Mouse (Mus musculus): ENCODE measurements around the gene Sema6d. TPM values are rescaled to one million over a fixed set of nuclear protein-coding genes. Genes with fewer than 3 reads are reported as not detected.

The Sema6d gene
- polyA plus RNA-seq, 1 experiment, result 0.02 TPM

- H3K4me3 ChIP-seq (replicated peaks), result no peak overlapping the region
- H3K36me3 ChIP-seq (ENCODE audit: control insufficient read depth), result no peaks in the 10 kb centered on the region
- H3K9me3 ChIP-seq (ENCODE audit: control insufficient read depth, low read length), result no peaks in the 10 kb centered on the region
- no peaks in the 10 kb centered on the region for H3K4me1 ChIP-seq (ENCODE audit: control insufficient read depth)
- no peaks in the 10 kb centered on the region for H3K27me3 ChIP-seq (ENCODE audit: control insufficient read depth)
- TF ChIP-seq GATA1 (IDR thresholded peaks at IDR 0.05; ENCODE audit: low read length) (no peak), TAL1 (IDR thresholded peaks at IDR 0.05; ENCODE audit: low read length) (no peak)
Observed at GRCm38 (mm10) chr2:124145528-124145927, 55.8 kb downstream of the Sema6d start.

DNA sequence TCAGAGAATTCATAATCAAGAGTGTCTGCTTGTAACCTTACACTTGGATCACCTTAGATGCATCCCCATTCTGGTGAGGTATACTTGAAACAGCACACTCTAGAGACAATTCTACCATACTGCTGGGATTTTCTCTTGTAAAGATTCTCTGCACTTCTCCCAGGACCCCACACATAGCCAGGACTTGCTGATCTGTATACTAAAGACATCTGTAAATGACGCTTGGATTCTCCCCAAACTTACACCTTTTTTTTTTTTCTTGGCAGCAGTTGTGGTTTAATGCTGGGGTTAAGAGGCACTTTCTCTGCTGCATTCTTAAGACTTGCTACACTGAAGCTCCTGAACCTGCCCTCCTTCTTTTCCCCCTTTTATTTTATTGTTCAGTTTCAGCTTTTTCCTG, 68.4 kb downstream of the Sema6d start:
- H3K36me3 ChIP-seq (ENCODE audit: control insufficient read depth), result no peaks in the 10 kb centered on the region
- H3K9me3 ChIP-seq (ENCODE audit: control insufficient read depth, low read length), result no peaks in the 10 kb centered on the region
- no peaks in the 10 kb centered on the region for H3K4me1 ChIP-seq (ENCODE audit: control insufficient read depth)
- H3K27me3 ChIP-seq (ENCODE audit: control insufficient read depth), result no peaks in the 10 kb centered on the region
- H3K4me3 ChIP-seq (replicated peaks), result no peak overlapping the region
- TF ChIP-seq GATA1 (IDR thresholded peaks at IDR 0.05; ENCODE audit: low read length) (no peak), TAL1 (IDR thresholded peaks at IDR 0.05; ENCODE audit: low read length) (no peak)

DNA sequence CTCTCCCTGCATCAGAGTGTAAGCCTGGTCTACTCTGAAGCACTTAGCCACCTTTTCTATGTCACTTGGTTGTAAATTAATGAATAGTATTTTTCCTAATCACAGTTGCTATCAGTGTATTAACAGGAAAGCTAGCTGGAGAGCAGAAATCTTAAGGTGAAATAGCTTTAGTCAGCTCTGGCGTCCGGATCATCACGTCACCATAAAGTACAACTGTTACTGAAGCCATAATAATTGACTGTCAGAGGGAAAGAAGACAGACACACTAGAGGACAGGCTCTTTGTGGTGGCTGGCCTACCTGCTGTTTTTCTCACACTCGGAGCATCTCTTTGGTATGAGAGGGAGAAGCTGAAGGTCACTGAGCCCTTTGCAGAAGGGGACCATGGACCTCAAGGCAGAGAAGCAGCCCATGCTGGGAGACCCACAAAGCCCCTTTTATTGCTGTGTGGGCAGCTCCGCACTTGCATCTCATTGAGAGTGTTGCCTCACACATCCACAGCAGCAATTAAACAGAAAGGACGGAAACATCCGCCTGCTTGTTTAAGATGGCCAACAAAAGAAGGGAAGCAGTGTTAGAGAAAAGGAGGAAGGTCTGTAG, 72.3 kb downstream of the Sema6d start:
- Histone ChIP-seq H3K4me3 (replicated peaks) (no peak overlapping the region), H3K9me3 (ENCODE audit: control insufficient read depth, low read length) (no peaks in the 10 kb centered on the region), H3K27me3 (ENCODE audit: control insufficient read depth) (no peaks in the 10 kb centered on the region), H3K4me1 (ENCODE audit: control insufficient read depth) (no peaks in the 10 kb centered on the region), H3K36me3 (ENCODE audit: control insufficient read depth) (no peaks in the 10 kb centered on the region)
- no peak for TF ChIP-seq TAL1 (IDR thresholded peaks at IDR 0.05; ENCODE audit: low read length)

- H3K4me3 ChIP-seq (replicated peaks), result no peak overlapping the region
- H3K36me3 ChIP-seq (ENCODE audit: control insufficient read depth), result no peaks in the 10 kb centered on the region
- H3K4me1 ChIP-seq (ENCODE audit: control insufficient read depth), result no peaks in the 10 kb centered on the region
- no peaks in the 10 kb centered on the region for H3K9me3 ChIP-seq (ENCODE audit: control insufficient read depth, low read length)
- H3K27me3 ChIP-seq (ENCODE audit: control insufficient read depth), result no peaks in the 10 kb centered on the region
- TF ChIP-seq GATA1 (IDR thresholded peaks at IDR 0.05; ENCODE audit: low read length) (no peak), TAL1 (IDR thresholded peaks at IDR 0.05; ENCODE audit: low read length) (no peak)
Observed at GRCm38 (mm10) chr2:124168411-124168810, 78.6 kb downstream of the Sema6d start.

- Histone ChIP-seq H3K36me3 (ENCODE audit: control insufficient read depth) (no peaks in the 10 kb centered on the region), H3K4me1 (ENCODE audit: control insufficient read depth) (no peaks in the 10 kb centered on the region), H3K4me3 (replicated peaks) (no peak overlapping the region), H3K27me3 (ENCODE audit: control insufficient read depth) (no peaks in the 10 kb centered on the region), H3K9me3 (ENCODE audit: control insufficient read depth, low read length) (no peaks in the 10 kb centered on the region)
- no peak for TF ChIP-seq GATA1 (IDR thresholded peaks at IDR 0.05; ENCODE audit: low read length)
- TF ChIP-seq TAL1 (IDR thresholded peaks at IDR 0.05; ENCODE audit: low read length), result no peak
Observed at GRCm38 (mm10) chr2:124171718-124172117, 81.9 kb downstream of the Sema6d start.

DNA sequence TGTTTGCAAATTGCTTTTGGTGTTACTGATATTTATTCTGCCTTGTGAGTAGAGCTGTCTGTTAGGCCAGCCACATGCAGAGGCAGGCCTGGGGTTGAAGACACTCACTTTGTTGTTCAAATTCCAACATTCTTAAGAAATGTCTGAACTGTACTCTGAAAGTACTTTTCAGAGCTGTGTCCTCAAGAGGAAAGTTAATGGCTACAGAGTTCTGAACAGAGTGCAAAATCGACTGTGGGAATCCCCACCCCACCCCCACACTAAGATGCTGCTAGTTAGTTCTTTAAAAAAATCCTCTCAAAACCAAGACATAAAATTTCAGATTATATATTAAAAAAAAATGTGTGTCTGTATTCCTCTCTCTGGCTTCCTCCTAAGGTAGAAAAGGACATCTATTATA, 86.5 kb downstream of the Sema6d start:
- H3K9me3 ChIP-seq (ENCODE audit: control insufficient read depth, low read length), result no peaks in the 10 kb centered on the region
- TF ChIP-seq GATA1 (IDR thresholded peaks at IDR 0.05; ENCODE audit: low read length), result no peak
- TF ChIP-seq TAL1 (IDR thresholded peaks at IDR 0.05; ENCODE audit: low read length), result no peak
- H3K27me3 ChIP-seq (ENCODE audit: control insufficient read depth), result no peaks in the 10 kb centered on the region
- no peak overlapping the region for H3K4me3 ChIP-seq (replicated peaks)
- H3K36me3 ChIP-seq (ENCODE audit: control insufficient read depth), result no peaks in the 10 kb centered on the region
- no peaks in the 10 kb centered on the region for H3K4me1 ChIP-seq (ENCODE audit: control insufficient read depth)

GRCm38 (mm10) chr2:124176711-124177169, 87.0 kb downstream of the Sema6d start:
- no peak for TF ChIP-seq GATA1 (IDR thresholded peaks at IDR 0.05; ENCODE audit: low read length)
- TF ChIP-seq TAL1 (IDR thresholded peaks at IDR 0.05; ENCODE audit: low read length), result no peak
- H3K4me3 ChIP-seq (replicated peaks), result no peak overlapping the region
- H3K9me3 ChIP-seq (ENCODE audit: control insufficient read depth, low read length), result no peaks in the 10 kb centered on the region
- no peaks in the 10 kb centered on the region for H3K36me3 ChIP-seq (ENCODE audit: control insufficient read depth)
- H3K27me3 ChIP-seq (ENCODE audit: control insufficient read depth), result no peaks in the 10 kb centered on the region
- H3K4me1 ChIP-seq (ENCODE audit: control insufficient read depth), result no peaks in the 10 kb centered on the region

- no peak overlapping the region for H3K4me3 ChIP-seq (replicated peaks)
- no peaks in the 10 kb centered on the region for H3K4me1 ChIP-seq (ENCODE audit: control insufficient read depth)
- TF ChIP-seq GATA1 (IDR thresholded peaks at IDR 0.05; ENCODE audit: low read length), result no peak
- no peak for TF ChIP-seq TAL1 (IDR thresholded peaks at IDR 0.05; ENCODE audit: low read length)
- no peaks in the 10 kb centered on the region for H3K27me3 ChIP-seq (ENCODE audit: control insufficient read depth)
- no peaks in the 10 kb centered on the region; the same call in 1 of the 2 replicates for H3K9me3 ChIP-seq (ENCODE audit: control insufficient read depth, low read length)
- H3K36me3 ChIP-seq (ENCODE audit: control insufficient read depth), result no peaks in the 10 kb centered on the region
Observed at GRCm38 (mm10) chr2:124189271-124189670, 99.5 kb downstream of the Sema6d start.

DNA sequence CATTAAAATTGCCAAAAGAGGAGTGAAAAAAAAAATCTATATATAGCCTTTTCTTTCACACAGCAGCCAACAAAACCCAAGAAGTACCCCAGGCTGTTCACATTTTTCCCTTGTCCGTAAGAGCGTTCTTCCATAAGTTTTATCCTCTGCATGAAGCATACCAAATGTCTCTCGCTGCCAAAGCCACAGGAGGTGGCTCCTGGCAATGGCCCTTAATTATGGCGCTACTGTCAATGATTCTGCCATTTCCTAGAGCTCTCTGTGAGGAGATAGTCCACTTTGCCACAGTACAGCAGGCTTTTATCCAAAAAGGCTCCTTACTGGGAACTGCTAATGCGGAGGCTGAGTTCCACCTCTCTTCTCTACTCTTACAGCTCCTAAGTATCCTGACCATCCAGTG, 104.3 kb downstream of the Sema6d start:
- Histone ChIP-seq H3K4me3 (replicated peaks) (no peak overlapping the region), H3K4me1 (ENCODE audit: control insufficient read depth) (no peaks in the 10 kb centered on the region)

GRCm38 (mm10) chr2:124201493-124201892, 111.7 kb downstream of the Sema6d start:
- no peaks in the 10 kb centered on the region for H3K36me3 ChIP-seq (ENCODE audit: control insufficient read depth)
- TF ChIP-seq GATA1 (IDR thresholded peaks at IDR 0.05; ENCODE audit: low read length) (no peak), TAL1 (IDR thresholded peaks at IDR 0.05; ENCODE audit: low read length) (no peak)
- H3K27me3 ChIP-seq (ENCODE audit: control insufficient read depth), result no peaks in the 10 kb centered on the region
- H3K4me3 ChIP-seq (replicated peaks), result no peak overlapping the region
- H3K9me3 ChIP-seq (ENCODE audit: control insufficient read depth, low read length), result no peaks in the 10 kb centered on the region
- H3K4me1 ChIP-seq (ENCODE audit: control insufficient read depth), result no peaks in the 10 kb centered on the region

More for the DNA sequence above, 104.3 kb downstream of the Sema6d start:
- Histone ChIP-seq H3K36me3 (ENCODE audit: control insufficient read depth) (no peaks in the 10 kb centered on the region), H3K27me3 (ENCODE audit: control insufficient read depth) (no peaks in the 10 kb centered on the region), H3K9me3 (ENCODE audit: control insufficient read depth, low read length) (no peaks in the 10 kb centered on the region; the same call in 1 of the 2 replicates)
- TF ChIP-seq TAL1 (IDR thresholded peaks at IDR 0.05; ENCODE audit: low read length), result no peak

All from erythroblast, embryonic 14.5 days (primary cell).